Mouse (Mus musculus) hindbrain, postnatal 0 days (tissue): ENCODE measurements around the gene Atf7ip. TPM values are rescaled to one million over a fixed set of nuclear protein-coding genes. Genes with fewer than 3 reads are reported as not detected.

Source experiments
- ATAC-seq: fragments of 200-750 bp; cut with Nextera tagmentation; 2 replicates; pipeline ENCODE4 v1.8.0; 2017; ENCODE audit warnings: mild to moderate bottlenecking, moderate TSS enrichment, moderate library complexity
- DNase-seq: peaks from one replicate; pipeline ENCODE4 v3.0.0-alpha.2; 2015; ENCODE audit warnings: low spot score
- H3K27ac ChIP-seq: fragments of 300-500 bp; sonication (generic); 2 replicates; pipeline ENCODE4 v1.5.1; 2014; ENCODE audit warnings: mild to moderate bottlenecking
- H3K27me3 ChIP-seq: fragments of 300-500 bp; sonication (generic); 2 replicates; pipeline ENCODE4 v1.6.1; 2014; ENCODE audit warnings: low read length, mixed read lengths; ENCODE audit not compliant: insufficient read depth
- H3K36me3 ChIP-seq: fragments of 300-500 bp; sonication (generic); 2 replicates; pipeline ENCODE4 v1.6.1; 2014; ENCODE audit warnings: low read length, mixed read lengths; ENCODE audit not compliant: insufficient read depth
- H3K4me1 ChIP-seq: fragments of 300-500 bp; sonication (generic); 2 replicates; pipeline ENCODE4 v1.6.1; 2014; ENCODE audit warnings: antibody characterized with exemption, low read length, mixed read lengths; ENCODE audit not compliant: insufficient read depth
- H3K4me2 ChIP-seq: fragments of 300-500 bp; sonication (generic); 2 replicates; pipeline ENCODE4 v1.6.1; 2014; ENCODE audit warnings: low read depth, mild to moderate bottlenecking, low read length, moderate library complexity, mixed read lengths
- H3K4me3 ChIP-seq: fragments of 300-500 bp; sonication (generic); 2 replicates; pipeline ENCODE4 v1.5.1; 2014; ENCODE audit warnings: low read length
- H3K9ac ChIP-seq: fragments of 300-500 bp; sonication (generic); replicated peaks from 2 replicates; pipeline ENCODE4 v1.6.1; 2014; ENCODE audit warnings: mild to moderate bottlenecking, low read length, moderate library complexity, mixed read lengths
- H3K9me3 ChIP-seq: fragments of 300-500 bp; sonication (generic); 2 replicates; pipeline ENCODE4 v1.6.1; 2016; ENCODE audit warnings: low read length, mixed read lengths
- CTCF ChIP-seq: IDR thresholded peaks from 2 replicates; pipeline ENCODE4 v1.5.1; 2016; ENCODE audit warnings: antibody characterized with exemption, control low read depth, low read depth
- WGBS: fragments of 180-500 bp; shearing (Covaris S2); extraction: QIAGEN DNeasy Blood & Tissue Kit; methylation state at CpG from one replicate; pipeline ENCODE4 v1.1.7; 2014; 5-methylcytosine and 5-hydroxymethylcytosine counted together
- polyA plus RNA-seq: library from polyadenylated mRNA; unstranded; fragments of >200 nt; fragmentation: Nextera tagmentation; extraction: Ambion mirVana; gene quantifications from 2 replicates; pipeline ENCODE4 v1.2.1, GENCODE M21; 2015
- total RNA-seq: library from RNA; depleted of rRNA; stranded (reverse); fragments of >200 nt; gene quantifications from 2 replicates; pipeline ENCODE4 v1.2.3, GENCODE M21; 2014

Atf7ip gene
- total and polyA plus RNA-seq, 2 experiments from 2014 or later: 22.9 to 42.8 TPM

GRCm38 (mm10) chr6:136533804-136534203 lies 27.8 kb downstream of the Atf7ip start:
- DNase-seq (no peak), ATAC-seq (no peak)
- Histone ChIP-seq H3K36me3 (no peaks in the 10 kb centered on the region), H3K4me3 (no peak overlapping the region), H3K9ac (no peak overlapping the region), H3K27ac (no peak overlapping the region), H3K27me3 (no peaks in the 10 kb centered on the region), H3K4me2 (peak overlapping the region; percentile 40), H3K9me3 (no peaks in the 10 kb centered on the region), H3K4me1 (peaks cover 13% of the 10 kb centered on the region)
- TF ChIP-seq CTCF: no peak
- WGBS: 59% methylated on average over 4 of the region's 4 CpGs

GRCm38 (mm10) chr6:136534444-136534843 lies 28.5 kb downstream of the Atf7ip start:
- no peak overlapping the region for H3K4me3 ChIP-seq
- TF ChIP-seq CTCF: no peak
- no peak overlapping the region for H3K27ac ChIP-seq
- WGBS: 51% methylated on average over 3 of the region's 3 CpGs
- no peaks in the 10 kb centered on the region for H3K27me3 ChIP-seq
- H3K9me3 ChIP-seq: no peaks in the 10 kb centered on the region
- H3K9ac ChIP-seq: no peak overlapping the region
- 0 out of 2 replicates have a peak overlapping the region, but pooled peaks have one; percentile 18 for H3K4me2 ChIP-seq
- ATAC-seq (no peak), DNase-seq (no peak)
- H3K36me3 ChIP-seq: no peaks in the 10 kb centered on the region
- H3K4me1 ChIP-seq: peaks cover 13% of the 10 kb centered on the region

GRCm38 (mm10) chr6:136535176-136535575 lies 29.2 kb downstream of the Atf7ip start:
- Histone ChIP-seq H3K4me2 (peak overlapping the region; percentile 28), H3K4me3 (no peak overlapping the region), H3K36me3 (no peaks in the 10 kb centered on the region), H3K9ac (no peak overlapping the region), H3K27me3 (no peaks in the 10 kb centered on the region), H3K9me3 (no peaks in the 10 kb centered on the region), H3K4me1 (peaks cover 13% of the 10 kb centered on the region), H3K27ac (peak overlapping the region; percentile 73; the same call in 1 of the 2 replicates)
- no peak for DNase-seq
- no peak for TF ChIP-seq CTCF
- 35% methylated on average over 5 of the region's 5 CpGs for WGBS
- ATAC-seq: no peak

GRCm38 (mm10) chr6:136536121-136536520 lies 30.2 kb downstream of the Atf7ip start:
- 22% methylated on average over 5 of the region's 5 CpGs for WGBS
- H3K4me3 ChIP-seq: 0 out of 2 replicates have a peak overlapping the region, but pooled peaks have one; percentile 0

GRCm38 (mm10) chr6:136541350-136541749 lies 35.4 kb downstream of the Atf7ip start:
- H3K9ac ChIP-seq: no peak overlapping the region
- no peak for DNase-seq
- no peaks in the 10 kb centered on the region for H3K27me3 ChIP-seq
- no peak for ATAC-seq
- no peak overlapping the region for H3K4me3 ChIP-seq
- peak overlapping the region; percentile 3; the same call in 1 of the 2 replicates for H3K4me2 ChIP-seq
- WGBS: 23% methylated on average over 5 of the region's 5 CpGs
- H3K36me3 ChIP-seq: no peaks in the 10 kb centered on the region
- H3K9me3 ChIP-seq: no peaks in the 10 kb centered on the region
- TF ChIP-seq CTCF: no peak
- H3K27ac ChIP-seq: peak overlapping the region; percentile 64
- H3K4me1 ChIP-seq: peaks cover 13% of the 10 kb centered on the region; the same call in 1 of the 2 replicates

More at GRCm38 (mm10) chr6:136536121-136536520, 30.2 kb downstream of the Atf7ip start:
- no peak for ATAC-seq
- no peak for TF ChIP-seq CTCF
- Histone ChIP-seq H3K36me3 (no peaks in the 10 kb centered on the region), H3K27me3 (no peaks in the 10 kb centered on the region), H3K27ac (peak overlapping the region; percentile 73), H3K4me1 (peaks cover 13% of the 10 kb centered on the region), H3K4me2 (peak overlapping the region; percentile 28), H3K9me3 (no peaks in the 10 kb centered on the region), H3K9ac (peak overlapping the region; percentile 15)
- no peak for DNase-seq

GRCm38 (mm10) chr6:136542105-136542504 lies 36.1 kb downstream of the Atf7ip start:
- Histone ChIP-seq H3K36me3 (no peaks in the 10 kb centered on the region), H3K27me3 (no peaks in the 10 kb centered on the region), H3K9ac (no peak overlapping the region), H3K9me3 (no peaks in the 10 kb centered on the region), H3K4me2 (peak overlapping the region; percentile 3; the same call in 1 of the 2 replicates), H3K4me3 (no peak overlapping the region), H3K27ac (peak overlapping the region; percentile 64), H3K4me1 (peaks cover 12% of the 10 kb centered on the region; the same call in 1 of the 2 replicates)
- no peak for TF ChIP-seq CTCF
- no peak for ATAC-seq
- WGBS: 68% methylated on average over 1 of the region's 1 CpGs
- peak; percentile 39 for DNase-seq

- Histone ChIP-seq H3K9me3 (no peaks in the 10 kb centered on the region), H3K36me3 (no peaks in the 10 kb centered on the region), H3K4me2 (peak overlapping the region; percentile 35), H3K27ac (peak overlapping the region; percentile 85), H3K4me1 (peaks cover 12% of the 10 kb centered on the region; the same call in 1 of the 2 replicates), H3K27me3 (no peaks in the 10 kb centered on the region), H3K9ac (no peak overlapping the region), H3K4me3 (no peak overlapping the region)
- 5% methylated on average over 6 of the region's 6 CpGs for WGBS
- ATAC-seq (peak; percentile 93), DNase-seq (peak; percentile 81)
- 0 out of 2 replicates have a peak, but pooled peaks have one; percentile 6 for TF ChIP-seq CTCF
Observed at GRCm38 (mm10) chr6:136543164-136543563, 37.2 kb downstream of the Atf7ip start.
